In genomic region chr19:57198029-57198428, GRCm38 (mm10) we compare ENCODE assay signal across 8 mouse cellular contexts.
DNase-seq lines count a peak whose midpoint lies in the region; ATAC-seq and TF ChIP-seq lines count a peak whose summit lies in the region.

No protein-coding gene starts in this region.

- no peak for ATAC-seq in hindbrain, embryonic 14.5 days (ENCODE audit: low FRiP score)

- TF ChIP-seq CTCF in olfactory bulb, adult 2 months (IDR thresholded peaks at IDR 0.05; ENCODE audit: insufficient read depth, low read depth, low read length): no peak
- TF ChIP-seq CTCF in thymus, adult 2 months (IDR thresholded peaks at IDR 0.05; ENCODE audit: borderline replicate concordance, control insufficient read depth, extremely low read depth, insufficient read depth, low read length, poor library complexity): no peak

- peaks cover 11% of the 10 kb centered on the region; the same call in 1 of the 2 replicates for H3K27me3 ChIP-seq in hindbrain, embryonic 14.5 days (ENCODE audit: control insufficient read depth, insufficient read depth, low read length)
- H3K27me3 ChIP-seq in thymus, adult 2 months (ENCODE audit: control insufficient read depth, insufficient read depth, low read length): peaks cover 2% of the 10 kb centered on the region; the same call in 1 of the 2 replicates

- peak; percentile 45 to 64 for DNase-seq in cerebellum, adult 18-20 months
- DNase-seq in cerebellum, postnatal 4 days (ENCODE audit: low spot score in 2 of 2): no peak
- DNase-seq in left cerebral cortex, postnatal 36 days (ENCODE audit: low spot score in 2 of 2): peak; percentile 29 to 52
- DNase-seq in left cerebral cortex, postnatal 10 days (ENCODE audit: extremely low spot score in 1 of 2, low spot score in 2 of 2): no peak
- DNase-seq in hindbrain, embryonic 14.5 days (ENCODE audit: low spot score): no peak
- no peak for DNase-seq in thymus, adult 2 months
- no peak for DNase-seq in ovary, postnatal 10 days (ENCODE audit: low spot score)

- H3K27ac ChIP-seq in hindbrain, embryonic 14.5 days: peak overlapping the region; percentile 73
- H3K27ac ChIP-seq in olfactory bulb, adult 2 months (ENCODE audit: insufficient read depth, low read depth, low read length): peak overlapping the region; percentile 22
- H3K27ac ChIP-seq in thymus, adult 2 months (ENCODE audit: control insufficient read depth, insufficient read depth, low read length): no peak overlapping the region

- no peak overlapping the region for H3K4me3 ChIP-seq in hindbrain, embryonic 14.5 days (replicated peaks; ENCODE audit: low read length)
- H3K4me3 ChIP-seq in olfactory bulb, adult 2 months (ENCODE audit: insufficient read depth, low read depth, low read length): no peak overlapping the region
- no peak overlapping the region for H3K4me3 ChIP-seq in thymus, adult 2 months (ENCODE audit: control insufficient read depth, insufficient read depth, low read length)

- 43% methylated on average over 5 of the region's 5 CpGs for WGBS in hindbrain, embryonic 14.5 days
- WGBS in olfactory bulb, adult 2 months: 29% methylated on average over 5 of the region's 5 CpGs
- WGBS in thymus, adult 2 months: 39% methylated on average over 5 of the region's 5 CpGs

- H3K9me3 ChIP-seq in hindbrain, embryonic 14.5 days (ENCODE audit: control insufficient read depth, low read length): no peaks in the 10 kb centered on the region

- no peak for TF ChIP-seq POLR2A in olfactory bulb, adult 2 months (IDR thresholded peaks at IDR 0.05; ENCODE audit: insufficient read depth, low read depth, low read length)
- TF ChIP-seq POLR2A in thymus, adult 2 months (IDR thresholded peaks at IDR 0.05; ENCODE audit: control insufficient read depth, extremely low read depth, insufficient read depth, low read length, poor library complexity): no peak

- H3K4me1 ChIP-seq in hindbrain, embryonic 14.5 days (replicated peaks; ENCODE audit: control insufficient read depth, insufficient read depth, low read length): peaks cover 43% of the 10 kb centered on the region
- H3K4me1 ChIP-seq in olfactory bulb, adult 2 months (ENCODE audit: control insufficient read depth, insufficient read depth, low read length): peaks cover 34% of the 10 kb centered on the region
- no peaks in the 10 kb centered on the region for H3K4me1 ChIP-seq in thymus, adult 2 months (replicated peaks; ENCODE audit: control insufficient read depth, insufficient read depth, low read length)

- intact Hi-C loops in left cerebral cortex, postnatal 36 days (cut with DNase I): loop anchor here (5.0 kb wide), 2 partner anchors 36 to 39 kb away; no protein-coding TSS in a partner anchor
- intact Hi-C loops in left cerebral cortex, postnatal 10 days (cut with DNase I): loop anchor here (5.0 kb wide), 1 partner anchor 39 kb away; no protein-coding TSS in a partner anchor

- H3K9ac ChIP-seq in hindbrain, embryonic 14.5 days: peak overlapping the region; percentile 63; the same call in 1 of the 2 replicates

- no peaks in the 10 kb centered on the region for H3K36me3 ChIP-seq in hindbrain, embryonic 14.5 days (replicated peaks; ENCODE audit: control insufficient read depth, insufficient read depth)
- H3K36me3 ChIP-seq in thymus, adult 2 months (ENCODE audit: control insufficient read depth, insufficient read depth, low read length): no peaks in the 10 kb centered on the region

- peak overlapping the region; percentile 88 for H3K4me2 ChIP-seq in hindbrain, embryonic 14.5 days (replicated peaks)

Comparison
In these comparisons a context has a peak if more than half of its experiments do, and no peak if none do; other contexts are left out.
1. DNase-seq: peak in cerebellum, adult 18-20 months (2 of 2) and left cerebral cortex, postnatal 36 days (2 of 2); none in cerebellum, postnatal 4 days (0 of 2), left cerebral cortex, postnatal 10 days (0 of 2), hindbrain, embryonic 14.5 days (single experiment), thymus, adult 2 months (single experiment) and ovary, postnatal 10 days (single experiment).